Mouse (Mus musculus): ENCODE measurements around the gene Gadd45b. TPM values are rescaled to one million over a fixed set of nuclear protein-coding genes. Genes with fewer than 3 reads are reported as not detected.

Gadd45b gene
- polyA plus RNA-seq, 1 experiment from 2014 or later = 9.0 TPM

- peak overlapping the region; percentile 35; the same call in 1 of the 2 replicates for H3K4me3 ChIP-seq
- H3K27ac ChIP-seq (replicated peaks) = peak overlapping the region; percentile 72
- ATAC-seq (ENCODE audit: low read depth) = no peak
- H3K27me3 ChIP-seq = peaks cover 41% of the 10 kb centered on the region
- H3K9me3 ChIP-seq = no peaks in the 10 kb centered on the region
- peak overlapping the region; percentile 64 for H3K4me2 ChIP-seq
- WGBS = 45% methylated on average over 8 of the region's 8 CpGs
- peaks cover 57% of the 10 kb centered on the region for H3K4me1 ChIP-seq (replicated peaks)
- H3K36me3 ChIP-seq = no peaks in the 10 kb centered on the region
- H3K9ac ChIP-seq = peak overlapping the region; percentile 62
Measured at GRCm38 (mm10) chr10:80940320-80940987, 10.6 kb downstream of the Gadd45b start.

- Histone ChIP-seq H3K4me3 (no peak overlapping the region), H3K4me2 (no peak overlapping the region), H3K36me3 (no peaks in the 10 kb centered on the region), H3K4me1 (replicated peaks) (peaks cover 52% of the 10 kb centered on the region), H3K9me3 (no peaks in the 10 kb centered on the region), H3K27ac (replicated peaks) (0 out of 2 replicates have a peak overlapping the region, but pooled peaks have one; percentile 72), H3K9ac (peak overlapping the region; percentile 22; the same call in 1 of the 2 replicates), H3K27me3 (peaks cover 36% of the 10 kb centered on the region)
- ATAC-seq (ENCODE audit: low read depth) = no peak
- WGBS = 89% methylated on average over 2 of the region's 2 CpGs
Measured at GRCm38 (mm10) chr10:80940988-80941347, 11.1 kb downstream of the Gadd45b start.

GRCm38 (mm10) chr10:80942919-80943318 is 13.0 kb downstream of the Gadd45b start:
- Histone ChIP-seq H3K36me3 (no peaks in the 10 kb centered on the region), H3K4me1 (replicated peaks) (peaks cover 39% of the 10 kb centered on the region), H3K27me3 (peaks cover 17% of the 10 kb centered on the region), H3K4me2 (no peak overlapping the region), H3K9me3 (no peaks in the 10 kb centered on the region), H3K9ac (no peak overlapping the region), H3K4me3 (no peak overlapping the region), H3K27ac (replicated peaks) (no peak overlapping the region)
- no peak for ATAC-seq (ENCODE audit: low read depth)
- 60% methylated on average over 8 of the region's 8 CpGs for WGBS

- Histone ChIP-seq H3K27me3 (peaks cover 10% of the 10 kb centered on the region), H3K9ac (no peak overlapping the region), H3K36me3 (no peaks in the 10 kb centered on the region), H3K27ac (replicated peaks) (no peak overlapping the region), H3K4me1 (replicated peaks) (peaks cover 33% of the 10 kb centered on the region), H3K9me3 (no peaks in the 10 kb centered on the region), H3K4me2 (no peak overlapping the region), H3K4me3 (no peak overlapping the region)
- ATAC-seq (ENCODE audit: low read depth) = no peak
- 80% methylated on average over 9 of the region's 9 CpGs for WGBS
Measured at GRCm38 (mm10) chr10:80943701-80944100, 13.8 kb downstream of the Gadd45b start.

GRCm38 (mm10) chr10:80944231-80944630 is 14.4 kb downstream of the Gadd45b start:
- no peaks in the 10 kb centered on the region for H3K36me3 ChIP-seq
- no peak overlapping the region for H3K4me2 ChIP-seq
- no peak overlapping the region for H3K4me3 ChIP-seq
- no peak for ATAC-seq (ENCODE audit: low read depth)
- H3K4me1 ChIP-seq (replicated peaks) = peaks cover 27% of the 10 kb centered on the region
- H3K27ac ChIP-seq (replicated peaks) = no peak overlapping the region
- 81% methylated on average over 5 of the region's 5 CpGs for WGBS
- H3K9ac ChIP-seq = no peak overlapping the region
- no peaks in the 10 kb centered on the region for H3K9me3 ChIP-seq
- peaks cover 10% of the 10 kb centered on the region for H3K27me3 ChIP-seq

- no peaks in the 10 kb centered on the region for H3K9me3 ChIP-seq
- WGBS = 67% methylated on average over 14 of the region's 14 CpGs
- H3K4me2 ChIP-seq = no peak overlapping the region
- no peaks in the 10 kb centered on the region for H3K36me3 ChIP-seq
- no peak overlapping the region for H3K4me3 ChIP-seq
- no peak overlapping the region for H3K27ac ChIP-seq (replicated peaks)
- H3K9ac ChIP-seq = no peak overlapping the region
- H3K4me1 ChIP-seq (replicated peaks) = peaks cover 8% of the 10 kb centered on the region; the same call in 1 of the 2 replicates
- H3K27me3 ChIP-seq = no peaks in the 10 kb centered on the region
- ATAC-seq (ENCODE audit: low read depth) = no peak
Measured at GRCm38 (mm10) chr10:80946684-80947437, 17.0 kb downstream of the Gadd45b start.

GRCm38 (mm10) chr10:80947802-80948201 is 17.9 kb downstream of the Gadd45b start:
- no peak overlapping the region for H3K27ac ChIP-seq (replicated peaks)

GRCm38 (mm10) chr10:80948570-80948969 is 18.7 kb downstream of the Gadd45b start:
- WGBS = 31% methylated on average over 6 of the region's 6 CpGs
- no peak for ATAC-seq (ENCODE audit: low read depth)

More at GRCm38 (mm10) chr10:80947802-80948201, 17.9 kb downstream of the Gadd45b start:
- Histone ChIP-seq H3K4me2 (no peak overlapping the region), H3K27me3 (no peaks in the 10 kb centered on the region), H3K9ac (no peak overlapping the region), H3K9me3 (no peaks in the 10 kb centered on the region), H3K4me1 (replicated peaks) (peaks cover 8% of the 10 kb centered on the region; the same call in 1 of the 2 replicates), H3K36me3 (no peaks in the 10 kb centered on the region), H3K4me3 (no peak overlapping the region)
- 51% methylated on average over 2 of the region's 2 CpGs for whole genome bisulfite sequencing
- ATAC-seq (ENCODE audit: low read depth) = no peak

GRCm38 (mm10) chr10:80949081-80949480 is 19.2 kb downstream of the Gadd45b start:
- no peaks in the 10 kb centered on the region for H3K36me3 ChIP-seq
- no peaks in the 10 kb centered on the region for H3K27me3 ChIP-seq
- no peak overlapping the region for H3K4me3 ChIP-seq
- 80% methylated on average over 3 of the region's 3 CpGs for whole genome bisulfite sequencing
- no peak overlapping the region for H3K9ac ChIP-seq
- ATAC-seq (ENCODE audit: low read depth) = no peak
- H3K4me2 ChIP-seq = no peak overlapping the region
- peaks cover 8% of the 10 kb centered on the region; the same call in 1 of the 2 replicates for H3K4me1 ChIP-seq (replicated peaks)
- no peaks in the 10 kb centered on the region for H3K9me3 ChIP-seq
- no peak overlapping the region for H3K27ac ChIP-seq (replicated peaks)

More at GRCm38 (mm10) chr10:80948570-80948969, 18.7 kb downstream of the Gadd45b start:
- no peak overlapping the region for H3K27ac ChIP-seq (replicated peaks)
- H3K36me3 ChIP-seq = no peaks in the 10 kb centered on the region
- H3K9me3 ChIP-seq = no peaks in the 10 kb centered on the region
- no peaks in the 10 kb centered on the region for H3K27me3 ChIP-seq
- no peak overlapping the region for H3K9ac ChIP-seq
- H3K4me3 ChIP-seq = no peak overlapping the region
- no peak overlapping the region for H3K4me2 ChIP-seq
- H3K4me1 ChIP-seq (replicated peaks) = peaks cover 8% of the 10 kb centered on the region; the same call in 1 of the 2 replicates

GRCm38 (mm10) chr10:80950314-80950713 is 20.4 kb downstream of the Gadd45b start:
- no peaks in the 10 kb centered on the region for H3K27me3 ChIP-seq
- no peak for ATAC-seq (ENCODE audit: low read depth)
- 34% methylated on average over 5 of the region's 5 CpGs for WGBS
- H3K9ac ChIP-seq = no peak overlapping the region
- no peak overlapping the region for H3K4me3 ChIP-seq
- H3K4me2 ChIP-seq = no peak overlapping the region
- H3K9me3 ChIP-seq = no peaks in the 10 kb centered on the region
- H3K27ac ChIP-seq (replicated peaks) = no peak overlapping the region
- H3K4me1 ChIP-seq (replicated peaks) = peaks cover 8% of the 10 kb centered on the region; the same call in 1 of the 2 replicates
- H3K36me3 ChIP-seq = no peaks in the 10 kb centered on the region

- Histone ChIP-seq H3K36me3 (no peaks in the 10 kb centered on the region), H3K27me3 (no peaks in the 10 kb centered on the region), H3K4me2 (no peak overlapping the region), H3K4me3 (no peak overlapping the region), H3K9me3 (no peaks in the 10 kb centered on the region), H3K4me1 (replicated peaks) (peaks cover 8% of the 10 kb centered on the region; the same call in 1 of the 2 replicates), H3K27ac (replicated peaks) (no peak overlapping the region), H3K9ac (no peak overlapping the region)
- 75% methylated on average over 10 of the region's 10 CpGs for WGBS
- no peak for ATAC-seq (ENCODE audit: low read depth)
Measured at GRCm38 (mm10) chr10:80951761-80952390, 22.0 kb downstream of the Gadd45b start.

- Histone ChIP-seq H3K27ac (replicated peaks) (no peak overlapping the region), H3K9ac (no peak overlapping the region), H3K4me1 (replicated peaks) (peaks cover 6% of the 10 kb centered on the region; the same call in 1 of the 2 replicates), H3K36me3 (no peaks in the 10 kb centered on the region), H3K4me2 (no peak overlapping the region), H3K27me3 (no peaks in the 10 kb centered on the region), H3K4me3 (no peak overlapping the region), H3K9me3 (no peaks in the 10 kb centered on the region)
- 72% methylated on average over 15 of the region's 15 CpGs for WGBS
- no peak for ATAC-seq (ENCODE audit: low read depth)
Measured at GRCm38 (mm10) chr10:80952449-80952848, 22.6 kb downstream of the Gadd45b start.

Measured in neural tube, embryonic 13.5 days (tissue).